Mouse (Mus musculus) kidney, adult 2 months (tissue): ENCODE results near the gene Nek3.

ENCODE experiments used
- CTCF ChIP-seq: fragments of 200-500 bp; conservative IDR thresholded peaks from 2 replicates; pipeline ENCODE4 v1.5.1; 2011; ENCODE audit warnings: low read depth, mild to moderate bottlenecking, control low read depth, low read length, moderate library complexity, mixed read lengths; ENCODE audit not compliant: insufficient read depth, insufficient read length
- POLR2A ChIP-seq: fragments of 200-500 bp; IDR thresholded peaks from one replicate; pipeline ENCODE4 v1.6.1; 2011; ENCODE audit warnings: low read depth, low read length, control low read depth

- TF ChIP-seq CTCF = no peak
- TF ChIP-seq POLR2A = no peak
These were observed 18.6 kb upstream of the Nek3 start for GRCm38 (mm10) chr8:22184884-22185283.
